Mouse (Mus musculus) erythroblast, adult 5-6 weeks (primary cell): ENCODE data around the gene Lcn4. TPM values are rescaled to one million over a fixed set of nuclear protein-coding genes. Genes with fewer than 3 reads are reported as not detected.
A peak's percentile ranks its signal among the peaks of the same experiment; 100 is the strongest.

ENCODE experiments used
- ATAC-seq: replicated peaks from 2 replicates; pipeline ENCODE4 v1.8.0; 2016; ENCODE audit warnings: moderate number of reproducible peaks, mild to moderate bottlenecking, moderate TSS enrichment, inconsistent platforms; ENCODE audit not compliant: poor library complexity, low FRiP score, severe bottlenecking
- total RNA-seq, 2 experiments: library from RNA; stranded (forward) in 1 of 2; stranded (reverse) in 1 of 2; fragments of 150-400 nt in 1 of 2; fragments of 200-764, 138-1000 nt in 1 of 2; gene quantifications; 2 replicates each; pipeline versions ENCODE4 v1.2.3 to v1.2.4; 2015 to 2017; ENCODE audit warnings: low replicate concordance in 2 of 2

The Lcn4 gene
- total RNA-seq (2015; ENCODE audit: low replicate concordance) (not detected in 2 replicates), total RNA-seq (2017; ENCODE audit: low replicate concordance) (not detected in 2 replicates)

DNA sequence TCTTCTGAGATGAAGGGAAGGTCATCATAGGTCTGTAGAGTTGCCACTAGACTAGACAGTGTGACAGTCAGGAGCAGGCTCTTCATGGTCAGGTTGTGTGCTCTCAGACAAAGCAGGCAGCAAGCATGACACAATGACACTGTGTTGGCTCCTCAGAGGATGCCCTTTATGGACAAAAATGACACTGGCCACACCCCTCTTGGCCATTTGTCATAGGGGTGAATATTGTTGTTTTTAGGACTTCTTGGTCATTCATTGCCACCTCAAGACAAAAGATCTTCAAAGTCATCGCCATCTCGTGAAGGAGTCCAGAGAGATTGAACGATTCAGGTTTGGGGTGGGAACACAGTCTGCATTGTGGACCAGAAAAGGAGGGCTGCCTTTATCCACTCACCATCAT is at the start of gene Lcn4:
Lcn4 (minus strand) TSS at position 101 of the 400 bp plus-strand sequence.
- ATAC-seq = no peak

GRCm38 (mm10) chr2:26686171-26686675 is 15.1 kb upstream of the Lcn4 start:
- ATAC-seq = no peak

DNA sequence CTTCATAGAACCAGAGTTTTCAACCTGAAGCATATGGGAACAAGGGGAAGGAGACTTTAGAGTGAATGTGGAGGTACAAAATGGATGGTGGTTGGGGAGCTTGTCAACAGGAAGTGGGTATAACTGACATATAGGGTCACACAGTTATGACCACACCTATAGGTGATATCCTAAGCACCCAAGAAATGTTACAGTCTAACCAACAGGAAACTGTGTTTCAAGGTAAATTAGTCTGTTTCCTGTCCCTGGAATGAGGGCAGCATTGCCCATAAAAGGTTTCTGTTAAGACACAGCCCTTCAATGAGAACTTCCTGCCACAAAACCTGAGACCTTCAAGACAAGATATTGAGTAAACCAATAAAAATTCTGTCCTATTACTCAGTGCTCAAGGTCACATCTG is 2.3 kb downstream of the Lcn4 start:
- ATAC-seq = no peak

DNA sequence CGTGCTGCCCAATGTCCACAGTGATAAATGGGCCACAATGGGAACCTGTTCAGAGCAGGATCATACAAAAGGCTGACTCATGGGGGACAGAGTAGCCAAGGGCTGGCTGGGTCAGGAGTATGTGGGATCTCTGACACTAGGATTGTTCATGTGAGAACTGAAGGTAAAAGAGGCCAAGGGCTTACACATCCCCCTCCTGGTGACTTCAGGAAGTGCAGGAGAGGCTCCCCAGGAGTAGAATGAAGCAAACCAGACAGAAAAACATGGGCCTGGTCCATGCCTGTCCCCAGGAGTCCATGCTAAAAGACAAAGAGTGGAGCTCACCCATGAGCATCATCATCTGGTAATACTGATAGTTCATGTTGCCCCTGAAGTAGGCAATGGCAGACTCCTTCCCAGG is 7.5 kb downstream of the Lcn4 start:
- ATAC-seq = peak; percentile 65

GRCm38 (mm10) chr2:26663112-26663511 is 8.0 kb downstream of the Lcn4 start:
- no peak for ATAC-seq

DNA sequence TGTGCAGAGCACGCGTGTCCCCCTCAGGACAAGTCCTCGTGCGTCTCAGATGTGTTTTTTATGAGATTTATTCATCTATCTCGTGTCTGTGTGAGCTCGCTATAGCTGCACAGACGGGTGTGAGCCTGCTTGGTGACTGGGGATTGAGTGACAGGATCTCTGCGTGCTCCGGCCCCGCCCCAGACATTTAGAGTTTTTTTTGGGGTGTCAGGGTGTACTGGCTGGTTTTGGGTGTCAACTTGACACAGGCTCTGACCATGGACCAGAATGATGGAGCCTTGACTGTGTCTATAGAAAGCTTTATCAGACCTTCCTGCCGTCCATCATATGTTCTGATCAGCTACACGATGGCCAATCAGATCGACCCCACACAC is 8.6 kb downstream of the Lcn4 start:
- no peak for ATAC-seq

DNA sequence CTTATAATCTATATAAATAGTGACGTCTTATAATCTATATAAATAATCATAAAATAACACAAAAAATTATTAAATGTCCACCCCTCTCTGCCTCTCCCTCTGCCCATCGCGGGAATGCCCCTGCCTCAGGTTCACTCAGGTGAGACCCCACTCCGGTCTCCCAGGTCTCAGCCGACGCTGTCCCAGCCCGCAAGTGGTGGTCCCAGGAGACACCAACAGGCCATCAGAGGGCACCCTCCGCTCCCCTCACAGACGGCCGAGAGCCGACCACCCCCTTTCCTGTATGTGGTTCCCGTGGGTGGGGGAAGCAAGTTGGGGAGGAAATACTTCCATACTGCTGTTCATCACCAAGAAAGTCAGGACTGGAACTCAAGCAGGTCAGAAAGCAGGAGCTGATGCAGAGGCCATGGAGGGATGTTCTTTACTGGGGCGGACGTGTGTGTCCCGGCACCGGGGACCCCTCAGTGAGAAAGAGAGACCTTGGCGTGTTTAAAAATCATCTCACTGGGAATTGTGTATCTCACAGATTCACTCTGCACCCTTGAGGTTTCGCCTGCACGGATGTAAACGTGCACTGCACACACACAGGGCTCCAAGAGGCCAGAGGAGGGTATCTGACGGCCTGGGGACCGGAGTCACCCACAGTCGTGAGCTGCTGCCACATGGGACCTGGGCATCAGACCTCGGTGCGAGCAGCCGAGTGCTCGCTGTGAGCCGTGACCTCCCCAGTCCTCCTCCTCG is 9.1 kb downstream of the Lcn4 start:
- ATAC-seq = no peak

DNA sequence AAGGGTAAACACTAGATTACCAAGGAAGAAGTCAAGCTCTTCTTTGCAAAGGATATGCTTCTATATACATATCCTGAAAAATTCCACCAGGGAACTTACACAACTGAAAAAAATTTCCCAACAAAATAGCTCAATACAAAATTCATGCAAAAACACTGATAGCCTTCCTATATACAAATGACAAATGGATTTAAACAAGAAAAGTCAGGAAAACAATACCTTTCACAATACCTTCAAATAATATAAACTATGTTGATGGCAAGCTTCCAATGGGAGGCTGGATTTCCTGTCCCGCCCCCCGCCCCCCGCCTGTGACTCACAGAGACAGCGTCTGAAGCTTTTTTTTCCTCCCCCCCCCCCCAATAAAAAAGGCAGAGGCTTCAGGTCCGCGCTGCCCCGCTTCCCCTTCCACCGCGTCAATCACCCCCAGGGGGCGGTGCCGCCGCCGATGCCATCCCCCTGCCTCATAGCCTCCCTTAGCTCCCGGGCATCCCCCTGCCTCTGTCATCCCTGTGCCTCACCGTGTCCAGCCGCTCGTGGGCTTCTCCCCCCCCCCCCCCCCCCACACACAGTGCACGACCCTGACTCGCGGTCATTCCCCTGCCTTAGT is 9.8 kb downstream of the Lcn4 start:
- ATAC-seq = no peak

- no peak for ATAC-seq
These were observed 13.7 kb downstream of the Lcn4 start for GRCm38 (mm10) chr2:26657426-26657825.

DNA sequence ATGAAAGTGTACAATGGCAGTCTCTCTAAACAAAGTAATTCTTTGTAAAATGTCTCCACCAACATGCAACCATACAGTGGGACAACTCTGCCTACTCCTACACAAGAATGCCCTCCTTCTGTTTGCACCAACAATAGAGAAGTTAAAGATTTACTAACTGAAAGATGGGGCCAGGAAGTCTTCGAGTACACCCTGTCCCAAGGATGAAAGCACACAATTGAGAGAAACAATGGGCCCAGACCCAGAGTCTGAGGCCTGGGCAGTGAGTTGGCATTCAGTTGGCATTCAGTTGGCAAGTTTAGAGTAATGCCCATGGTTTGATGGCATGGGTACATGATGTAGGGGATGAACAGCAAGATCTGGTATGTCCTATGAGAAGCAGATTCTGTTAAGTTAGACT is 16.4 kb downstream of the Lcn4 start:
- no peak for ATAC-seq

- peak; percentile 70 for ATAC-seq
These were observed 24.3 kb downstream of the Lcn4 start for GRCm38 (mm10) chr2:26646643-26647293.

GRCm38 (mm10) chr2:26643942-26644341 is 27.1 kb downstream of the Lcn4 start:
- 0 out of 2 replicates have a peak, but pooled peaks have one; percentile 42 for ATAC-seq

- no peak for ATAC-seq
These were observed 30.0 kb downstream of the Lcn4 start for GRCm38 (mm10) chr2:26641006-26641647.

- peak; percentile 88 for ATAC-seq
These were observed 30.9 kb downstream of the Lcn4 start for GRCm38 (mm10) chr2:26639838-26640830.

- peak; percentile 55; the same call in 1 of the 2 replicates for ATAC-seq
These were observed 32.0 kb downstream of the Lcn4 start for GRCm38 (mm10) chr2:26639083-26639482.

GRCm38 (mm10) chr2:26638572-26638971 is 32.5 kb downstream of the Lcn4 start:
- no peak for ATAC-seq

GRCm38 (mm10) chr2:26638039-26638438 is 33.0 kb downstream of the Lcn4 start:
- ATAC-seq = no peak

DNA sequence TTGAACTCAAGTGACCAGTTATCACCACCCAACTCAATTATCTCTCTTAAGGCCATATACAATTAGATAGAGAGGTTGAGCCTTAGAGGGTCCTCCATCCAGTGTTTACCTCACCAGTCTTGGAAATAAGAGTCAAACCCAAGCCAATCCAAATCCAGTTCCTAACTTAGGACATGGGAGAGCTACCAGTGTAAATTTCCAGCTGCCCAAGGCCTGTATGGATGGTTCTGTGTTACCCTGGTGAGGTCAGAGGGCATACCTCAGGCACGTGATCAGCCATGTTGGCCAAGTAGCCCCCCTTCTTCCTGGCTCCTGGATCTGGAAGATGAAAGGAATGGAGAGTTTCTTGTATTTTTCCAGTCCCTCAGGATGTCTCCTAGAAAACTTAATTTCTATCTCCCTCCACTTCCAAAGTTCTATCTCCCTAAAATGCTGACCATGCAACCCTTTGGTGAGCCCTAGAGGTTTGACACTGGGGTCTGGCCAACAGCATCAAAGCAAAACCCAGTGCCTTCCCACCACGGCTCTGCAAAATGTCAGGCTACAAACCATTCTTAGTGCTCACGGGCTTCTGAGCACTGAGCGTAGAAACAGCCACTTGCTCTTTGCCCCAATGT is 33.7 kb downstream of the Lcn4 start:
- ATAC-seq = no peak

GRCm38 (mm10) chr2:26636325-26636635 is 34.8 kb downstream of the Lcn4 start:
- no peak for ATAC-seq
